Mouse (Mus musculus) liver, embryonic 14.5 days (tissue): ENCODE results near the gene Dhrs3. TPM values are rescaled to one million over a fixed set of nuclear protein-coding genes. Genes with fewer than 3 reads are reported as not detected.

ENCODE experiments used
- ATAC-seq: fragments of 200-750 bp; cut with Nextera tagmentation; 2 replicates; pipeline ENCODE4 v1.8.0; 2017; ENCODE audit warnings: moderate number of reproducible peaks, mild to moderate bottlenecking, moderate library complexity; ENCODE audit not compliant: insufficient read depth
- DNase-seq, 3 experiments: peaks; one replicate each; pipeline ENCODE4 v3.0.0-alpha.2; 2012 to 2013; ENCODE audit warnings: low read depth in 3 of 3, low spot score in 3 of 3
- H3K27ac ChIP-seq: fragments of 300-500 bp; sonication (generic); 2 replicates; pipeline ENCODE4 v1.5.1; 2014; ENCODE audit warnings: moderate library complexity, mild to moderate bottlenecking, control low read depth, inconsistent platforms
- H3K27me3 ChIP-seq: fragments of 300-500 bp; sonication (generic); 2 replicates; pipeline ENCODE4 v1.6.1; 2014; ENCODE audit warnings: mild to moderate bottlenecking, low read length, moderate library complexity; ENCODE audit not compliant: control insufficient read depth, insufficient read depth
- H3K36me3 ChIP-seq: fragments of 300-500 bp; sonication (generic); replicated peaks from 2 replicates; pipeline ENCODE4 v1.6.1; 2014; ENCODE audit warnings: low read depth; ENCODE audit not compliant: control insufficient read depth, insufficient read depth
- H3K4me1 ChIP-seq, 2 experiments: fragments of 200-500 bp in 1 of 2; fragments of 300-500 bp in 1 of 2; sonication (generic) in 1 of 2; replicated peaks; 2 replicates each; pipeline ENCODE4 v1.6.1; 2012 to 2014; ENCODE audit warnings: antibody characterized with exemption in 1 of 2, inconsistent platforms in 1 of 2, low read length in 1 of 2; ENCODE audit not compliant: control insufficient read depth in 2 of 2, insufficient read depth in 2 of 2
- H3K4me2 ChIP-seq: fragments of 300-500 bp; sonication (generic); 2 replicates; pipeline ENCODE4 v1.6.1; 2014; ENCODE audit warnings: low read depth, mild to moderate bottlenecking, control low read depth, moderate library complexity
- H3K4me3 ChIP-seq, 2 experiments: fragments of 200-500 bp in 1 of 2; fragments of 300-500 bp in 1 of 2; sonication (generic) in 1 of 2; 2 replicates each; pipeline ENCODE4 v1.5.1; 2012 to 2014; ENCODE audit warnings: low read depth in 2 of 2, low read length in 2 of 2, mild to moderate bottlenecking in 2 of 2, control low read depth in 1 of 2, inconsistent platforms in 1 of 2, moderate library complexity in 1 of 2; ENCODE audit not compliant: insufficient read depth in 1 of 2
- H3K9ac ChIP-seq: fragments of 300-500 bp; sonication (generic); replicated peaks from 2 replicates; pipeline ENCODE4 v1.6.1; 2014; ENCODE audit warnings: mild to moderate bottlenecking, control low read depth, moderate library complexity
- H3K9me3 ChIP-seq: fragments of 300-500 bp; sonication (generic); 2 replicates; pipeline ENCODE4 v1.6.1; 2016; ENCODE audit warnings: low read length, mixed read lengths; ENCODE audit not compliant: control insufficient read depth
- CTCF ChIP-seq: IDR thresholded peaks from 2 replicates; pipeline ENCODE4 v1.5.1; 2016; ENCODE audit warnings: antibody characterized with exemption, low read depth, control low read depth
- EP300 ChIP-seq: IDR thresholded peaks from 2 replicates; pipeline ENCODE4 v1.6.1; 2016; ENCODE audit warnings: antibody characterized with exemption, low read depth
- WGBS: fragments of 180-500 bp; shearing (Covaris S2); extraction: QIAGEN DNeasy Blood & Tissue Kit; methylation state at CpG from one replicate; pipeline ENCODE4 v1.1.7; 2014; ENCODE audit not compliant: insufficient replicate concordance; 5-methylcytosine and 5-hydroxymethylcytosine counted together
- polyA plus RNA-seq, 2 experiments: library from polyadenylated mRNA; depleted of rRNA in 1 of 2; stranded (reverse) in 1 of 2; unstranded in 1 of 2; fragments of >200 nt; fragmentation: Nextera tagmentation in 1 of 2; extraction: Ambion mirVana in 1 of 2; gene quantifications; 2 replicates each; pipeline versions ENCODE4 v1.2.1 to v1.2.3; 2012 to 2014

Gene Dhrs3
- polyA plus RNA-seq, 2 experiments = 12.5 to 21.3 TPM

- Histone ChIP-seq H3K4me2 (no peak overlapping the region), H3K27ac (no peak overlapping the region), H3K4me3 (no peak overlapping the region), H3K36me3 (no peaks in the 10 kb centered on the region), H3K9me3 (no peaks in the 10 kb centered on the region), H3K9ac (no peak overlapping the region), H3K4me1 (peaks cover 0 to 9% of the 10 kb centered on the region in 2 experiments; a peak in 1 of 4 replicates), H3K27me3 (no peaks in the 10 kb centered on the region)
- WGBS = 91% methylated on average over 1 of the region's 1 CpGs
- DNase-seq (no peak), ATAC-seq (no peak)
- TF ChIP-seq EP300 = no peak
- TF ChIP-seq CTCF = no peak
These were observed 37.2 kb downstream of the Dhrs3 start for GRCm38 (mm10) chr4:144929811-144930221.

DNA sequence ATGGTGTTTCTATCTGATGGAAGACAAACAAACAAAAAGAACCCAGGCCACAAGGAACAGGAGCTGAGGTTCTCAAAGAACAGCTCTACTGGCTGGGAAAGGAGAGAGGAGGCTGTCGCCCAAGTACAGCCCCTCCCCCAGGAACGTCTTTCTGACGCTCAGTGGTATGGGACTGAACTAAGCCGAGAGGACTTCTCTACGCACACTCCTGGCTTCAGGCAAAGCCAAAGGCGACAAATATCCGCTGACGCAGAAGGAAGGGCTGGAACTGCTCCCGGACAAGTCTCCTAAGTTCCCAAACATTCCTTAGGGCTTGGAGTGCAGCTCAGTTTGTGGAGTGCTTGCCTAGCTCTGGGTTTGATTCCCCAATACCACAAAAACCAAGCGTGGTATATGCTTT, 37.7 kb downstream of the Dhrs3 start:
- Histone ChIP-seq H3K4me2 (no peak overlapping the region), H3K27ac (no peak overlapping the region), H3K9me3 (no peaks in the 10 kb centered on the region), H3K4me1 (peaks cover 0 to 9% of the 10 kb centered on the region in 2 experiments; a peak in 1 of 4 replicates), H3K9ac (no peak overlapping the region), H3K36me3 (no peaks in the 10 kb centered on the region), H3K27me3 (no peaks in the 10 kb centered on the region), H3K4me3 (no peak overlapping the region)
- WGBS = 22% methylated on average over 10 of the region's 10 CpGs
- TF ChIP-seq EP300 (no peak), CTCF (no peak)
- DNase-seq = no peak
- no peak for ATAC-seq

DNA sequence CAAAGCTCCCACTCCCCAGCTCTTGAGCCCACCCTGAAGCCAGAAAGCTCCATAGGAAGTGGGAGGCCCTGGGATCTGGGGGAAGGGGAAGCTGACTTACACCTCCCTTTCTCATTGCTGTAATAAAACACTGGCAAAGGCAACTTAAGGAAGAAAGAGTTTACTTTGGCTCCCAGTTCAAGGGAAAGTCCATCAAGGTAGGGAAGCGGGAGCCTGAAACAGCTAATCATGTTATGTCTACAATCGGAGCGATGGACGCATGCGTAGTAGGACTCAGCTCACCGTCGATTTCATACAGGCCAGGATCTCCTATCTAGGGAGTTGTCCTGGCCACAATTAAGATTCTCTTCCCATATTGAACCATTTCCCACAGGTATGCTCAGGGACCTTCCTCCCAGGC, 38.5 kb downstream of the Dhrs3 start:
- no peak overlapping the region for H3K27ac ChIP-seq
- no peak overlapping the region for H3K9ac ChIP-seq
- no peaks in the 10 kb centered on the region for H3K36me3 ChIP-seq
- H3K27me3 ChIP-seq = no peaks in the 10 kb centered on the region
- ATAC-seq (no peak), DNase-seq (no peak)
- H3K4me3 ChIP-seq = no peak overlapping the region
- H3K9me3 ChIP-seq = no peaks in the 10 kb centered on the region
- no peak overlapping the region for H3K4me2 ChIP-seq
- 87% methylated on average over 7 of the region's 7 CpGs for WGBS
- no peak for TF ChIP-seq EP300
- TF ChIP-seq CTCF = no peak
- H3K4me1 ChIP-seq = peaks cover 0 to 9% of the 10 kb centered on the region in 2 experiments; a peak in 1 of 4 replicates

DNA sequence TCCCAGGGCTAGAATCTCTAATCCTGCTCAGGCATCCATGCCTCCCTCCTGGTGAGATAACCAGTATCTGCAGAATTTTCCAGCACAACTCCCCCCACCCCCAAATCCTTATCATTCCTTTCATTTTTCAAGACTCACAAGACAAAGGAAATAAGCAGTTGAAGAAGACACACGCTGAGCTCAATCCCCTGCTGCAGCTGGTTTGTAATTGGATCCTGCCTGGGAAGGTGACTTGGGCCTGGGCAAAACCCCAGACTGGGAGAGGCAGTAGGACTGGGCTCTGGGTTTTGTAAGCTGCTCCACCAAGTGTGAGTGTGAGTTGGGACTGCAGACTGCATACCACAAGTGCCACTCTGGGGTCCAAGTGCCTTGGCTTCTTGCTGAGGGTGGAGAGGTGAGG, 41.9 kb downstream of the Dhrs3 start:
- WGBS = 26% methylated on average over 1 of the region's 1 CpGs
- H3K4me3 ChIP-seq = no peak overlapping the region
- H3K9ac ChIP-seq = no peak overlapping the region
- TF ChIP-seq CTCF (no peak), EP300 (no peak)
- no peaks in the 10 kb centered on the region for H3K9me3 ChIP-seq
- H3K27me3 ChIP-seq = no peaks in the 10 kb centered on the region
- peaks cover 0 to 9% of the 10 kb centered on the region in 2 experiments; a peak in 1 of 4 replicates for H3K4me1 ChIP-seq
- ATAC-seq (no peak), DNase-seq (no peak)
- H3K4me2 ChIP-seq = no peak overlapping the region
- H3K27ac ChIP-seq = no peak overlapping the region
- no peaks in the 10 kb centered on the region for H3K36me3 ChIP-seq

- no peak overlapping the region for H3K27ac ChIP-seq
- no peak overlapping the region for H3K4me2 ChIP-seq
- WGBS = 59% methylated on average over 3 of the region's 3 CpGs
- H3K9me3 ChIP-seq = no peaks in the 10 kb centered on the region
- DNase-seq (no peak), ATAC-seq (no peak)
- no peak overlapping the region for H3K9ac ChIP-seq
- no peaks in the 10 kb centered on the region for H3K4me1 ChIP-seq
- no peaks in the 10 kb centered on the region for H3K36me3 ChIP-seq
- TF ChIP-seq CTCF (no peak), EP300 (no peak)
- no peaks in the 10 kb centered on the region for H3K27me3 ChIP-seq
- H3K4me3 ChIP-seq = no peak overlapping the region
These were observed 44.0 kb downstream of the Dhrs3 start for GRCm38 (mm10) chr4:144936563-144937154.
